Mouse (Mus musculus) intestine, embryonic 16.5 days (tissue): ENCODE data around the gene Macc1. TPM values are rescaled to one million over a fixed set of nuclear protein-coding genes. Genes with fewer than 3 reads are reported as not detected.

ENCODE experiments used
- ATAC-seq: fragments of 200-750 bp; cut with Nextera tagmentation; 2 replicates; pipeline ENCODE4 v1.8.0; 2017; ENCODE audit warnings: moderate TSS enrichment, moderate library complexity
- H3K27ac ChIP-seq: fragments of 300-500 bp; sonication (generic); 2 replicates; pipeline ENCODE4 v1.5.1; 2014; ENCODE audit warnings: mild to moderate bottlenecking, low read length
- H3K27me3 ChIP-seq: fragments of 300-500 bp; sonication (generic); replicated peaks from 2 replicates; pipeline ENCODE4 v1.6.1; 2014; ENCODE audit warnings: low read length, control low read depth, mixed read lengths; ENCODE audit not compliant: control insufficient read depth, insufficient read depth
- H3K36me3 ChIP-seq: fragments of 300-500 bp; sonication (generic); 2 replicates; pipeline ENCODE4 v1.6.1; 2014; ENCODE audit warnings: low read length, control low read depth; ENCODE audit not compliant: control insufficient read depth, insufficient read depth
- H3K4me1 ChIP-seq: fragments of 300-500 bp; sonication (generic); 2 replicates; pipeline ENCODE4 v1.6.1; 2014; ENCODE audit warnings: low read length, control low read depth, mixed read lengths; ENCODE audit not compliant: control insufficient read depth, insufficient read depth
- H3K4me2 ChIP-seq: fragments of 300-500 bp; sonication (generic); 2 replicates; pipeline ENCODE4 v1.6.1; 2014; ENCODE audit warnings: low read depth, low read length, control low read depth
- H3K4me3 ChIP-seq: fragments of 300-500 bp; sonication (generic); 2 replicates; pipeline ENCODE4 v1.5.1; 2014; ENCODE audit warnings: mild to moderate bottlenecking, low read length
- H3K9ac ChIP-seq: fragments of 300-500 bp; sonication (generic); 2 replicates; pipeline ENCODE4 v1.6.1; 2014; ENCODE audit warnings: low read depth, low read length
- H3K9me3 ChIP-seq: fragments of 300-500 bp; sonication (generic); 2 replicates; pipeline ENCODE4 v1.6.1; 2016; ENCODE audit warnings: low read length, control low read depth; ENCODE audit not compliant: control insufficient read depth
- WGBS: fragments of 180-500 bp; shearing (Covaris S2); extraction: QIAGEN DNeasy Blood & Tissue Kit; methylation state at CpG from one replicate; pipeline ENCODE4 v1.1.7; 2014; 5-methylcytosine and 5-hydroxymethylcytosine counted together
- polyA plus RNA-seq: library from polyadenylated mRNA; unstranded; fragments of >200 nt; fragmentation: Nextera tagmentation; extraction: Ambion mirVana; gene quantifications from 2 replicates; pipeline ENCODE4 v1.2.1, GENCODE M21; 2015

Macc1 gene
- polyA plus RNA-seq, 1 experiment from 2014 or later: 1.9 TPM

DNA sequence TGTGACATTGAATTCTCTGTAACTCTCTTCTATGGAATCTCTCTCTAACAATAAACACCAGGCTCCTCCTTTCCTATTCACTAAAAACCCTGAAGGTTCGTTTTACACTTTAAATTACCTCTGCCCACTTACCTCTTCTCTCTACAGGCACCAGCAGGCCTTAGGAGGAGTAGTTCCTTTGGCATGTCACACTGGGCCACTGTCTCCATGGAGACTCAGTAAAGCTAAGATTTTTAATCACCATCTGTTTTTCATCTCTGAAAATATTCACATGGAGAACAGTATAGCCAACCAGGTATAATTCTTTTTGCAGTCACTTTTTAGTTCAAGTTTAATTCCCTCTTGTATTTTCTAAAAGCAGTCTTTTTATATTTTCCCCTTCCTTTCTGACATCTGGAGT lies 140.0 kb downstream of the Macc1 start:
- H3K36me3 ChIP-seq: no peaks in the 10 kb centered on the region
- no peak overlapping the region for H3K4me3 ChIP-seq
- no peak overlapping the region for H3K27ac ChIP-seq
- H3K27me3 ChIP-seq: no peaks in the 10 kb centered on the region
- H3K4me1 ChIP-seq: no peaks in the 10 kb centered on the region
- WGBS: 26% methylated on average over 1 of the region's 1 CpGs
- H3K9ac ChIP-seq: no peak overlapping the region
- no peaks in the 10 kb centered on the region for H3K9me3 ChIP-seq
- ATAC-seq: no peak
- H3K4me2 ChIP-seq: no peak overlapping the region

DNA sequence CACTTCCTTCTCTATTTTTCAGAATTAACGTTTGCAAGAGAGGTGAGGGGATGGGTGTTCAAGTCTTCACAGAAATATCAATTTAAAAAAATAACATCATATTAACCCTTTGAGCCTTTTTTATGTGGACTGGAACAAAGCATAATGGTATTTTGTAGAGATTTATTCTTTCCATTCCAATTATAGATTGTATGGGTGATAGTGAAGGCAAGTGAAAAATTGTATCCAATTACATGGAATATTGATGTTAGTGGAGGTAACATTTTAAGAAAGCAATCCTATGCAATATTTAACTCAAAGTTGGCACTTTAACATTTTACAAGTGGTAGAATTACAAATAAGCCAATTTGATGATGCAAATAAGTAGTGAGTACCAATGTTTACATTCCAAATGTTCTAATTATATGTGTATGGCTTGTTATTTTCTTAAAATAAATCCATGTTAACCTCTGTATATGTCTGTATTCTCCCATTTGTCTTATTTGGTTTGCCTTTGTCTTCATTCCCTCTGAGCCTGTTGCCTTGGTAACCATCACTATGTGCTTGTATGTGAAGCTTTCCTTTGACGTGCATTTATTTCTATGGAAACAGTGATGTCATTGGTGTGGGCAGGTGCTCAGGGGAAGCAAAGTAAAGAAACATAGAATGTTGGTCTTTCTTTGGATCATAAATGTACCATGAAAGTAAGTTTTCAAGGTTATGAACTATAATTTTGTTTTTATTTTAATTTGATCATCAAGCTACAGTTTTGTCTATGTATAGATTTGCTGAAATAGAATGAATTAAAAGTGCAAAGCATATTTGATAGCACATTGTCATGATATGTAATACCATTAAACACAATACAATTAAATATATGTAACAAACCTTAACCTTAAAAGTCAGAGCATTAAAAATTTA lies 150.2 kb downstream of the Macc1 start:
- 48% methylated on average over 2 of the region's 2 CpGs for WGBS

DNA sequence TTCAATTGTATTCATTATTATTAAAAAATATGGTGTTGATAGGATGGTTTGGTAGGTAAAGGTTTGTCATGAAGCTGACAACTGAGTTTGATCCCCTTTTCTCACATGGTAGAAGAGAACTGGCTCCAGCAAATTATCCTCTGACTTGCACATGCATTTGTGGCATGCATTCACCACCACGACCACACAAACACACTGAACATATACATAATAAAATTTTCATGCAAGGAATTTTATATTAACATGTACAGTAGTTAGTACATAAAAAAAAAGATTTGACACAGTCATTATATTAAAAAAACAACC lies 150.8 kb downstream of the Macc1 start:
- Histone ChIP-seq H3K4me3 (no peak overlapping the region), H3K9ac (no peak overlapping the region), H3K27me3 (no peaks in the 10 kb centered on the region), H3K9me3 (no peaks in the 10 kb centered on the region), H3K36me3 (no peaks in the 10 kb centered on the region), H3K4me2 (no peak overlapping the region), H3K27ac (no peak overlapping the region), H3K4me1 (no peaks in the 10 kb centered on the region)
- no peak for ATAC-seq
- WGBS: 59% methylated on average over 1 of the region's 1 CpGs

More for the DNA sequence above, 150.2 kb downstream of the Macc1 start:
- H3K9ac ChIP-seq: no peak overlapping the region
- no peak overlapping the region for H3K27ac ChIP-seq
- no peaks in the 10 kb centered on the region for H3K9me3 ChIP-seq
- no peak for ATAC-seq
- no peaks in the 10 kb centered on the region for H3K36me3 ChIP-seq
- no peak overlapping the region for H3K4me2 ChIP-seq
- H3K27me3 ChIP-seq: no peaks in the 10 kb centered on the region
- H3K4me1 ChIP-seq: no peaks in the 10 kb centered on the region
- no peak overlapping the region for H3K4me3 ChIP-seq

DNA sequence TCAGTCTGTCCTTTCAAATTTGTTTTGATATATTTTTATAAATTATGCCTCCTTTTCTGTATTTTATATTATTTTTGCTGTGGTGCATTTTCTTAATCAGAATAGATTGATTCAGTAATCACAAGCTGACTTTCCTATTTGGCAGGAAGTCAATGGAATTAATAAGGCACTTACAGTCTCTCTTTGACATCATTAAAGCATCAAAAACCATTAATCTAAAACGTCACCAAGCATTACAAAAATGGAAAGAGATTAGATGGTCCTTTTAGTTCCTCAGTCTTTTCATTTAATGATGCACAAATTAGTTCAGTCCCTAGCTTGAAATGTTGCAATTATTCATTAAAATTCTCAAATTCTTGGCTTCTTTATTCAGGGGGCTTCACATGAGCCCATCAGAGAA lies 153.6 kb downstream of the Macc1 start:
- no peak overlapping the region for H3K4me3 ChIP-seq
- no peak overlapping the region for H3K9ac ChIP-seq
- no peaks in the 10 kb centered on the region for H3K9me3 ChIP-seq
- 59% methylated on average over 1 of the region's 1 CpGs for whole genome bisulfite sequencing
- no peak for ATAC-seq
- H3K27ac ChIP-seq: no peak overlapping the region
- no peaks in the 10 kb centered on the region for H3K36me3 ChIP-seq
- H3K4me2 ChIP-seq: no peak overlapping the region
- H3K4me1 ChIP-seq: no peaks in the 10 kb centered on the region
- no peaks in the 10 kb centered on the region for H3K27me3 ChIP-seq

DNA sequence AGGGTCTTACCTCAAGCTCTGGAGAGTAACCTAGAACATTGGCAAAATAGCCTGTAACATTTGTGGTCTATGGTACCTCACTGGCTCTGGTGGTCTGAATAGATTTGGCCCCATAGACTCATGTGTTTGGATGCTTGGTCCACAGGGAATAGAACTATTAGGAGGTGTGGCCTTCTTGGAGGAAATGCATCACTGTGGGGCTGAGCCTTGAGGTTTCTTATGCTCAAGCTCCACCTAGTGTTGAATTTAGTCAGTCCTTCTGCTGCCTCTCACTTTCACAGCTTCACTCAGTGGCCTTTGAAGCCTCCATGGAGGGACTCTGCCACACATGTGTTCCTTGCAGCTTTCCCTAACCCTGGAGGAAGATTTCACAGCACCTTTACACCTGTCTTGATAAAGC lies 156.2 kb downstream of the Macc1 start:
- Histone ChIP-seq H3K9me3 (no peaks in the 10 kb centered on the region), H3K27me3 (no peaks in the 10 kb centered on the region), H3K4me3 (no peak overlapping the region), H3K9ac (no peak overlapping the region), H3K4me2 (no peak overlapping the region), H3K36me3 (no peaks in the 10 kb centered on the region), H3K4me1 (no peaks in the 10 kb centered on the region), H3K27ac (no peak overlapping the region)
- ATAC-seq: no peak

DNA sequence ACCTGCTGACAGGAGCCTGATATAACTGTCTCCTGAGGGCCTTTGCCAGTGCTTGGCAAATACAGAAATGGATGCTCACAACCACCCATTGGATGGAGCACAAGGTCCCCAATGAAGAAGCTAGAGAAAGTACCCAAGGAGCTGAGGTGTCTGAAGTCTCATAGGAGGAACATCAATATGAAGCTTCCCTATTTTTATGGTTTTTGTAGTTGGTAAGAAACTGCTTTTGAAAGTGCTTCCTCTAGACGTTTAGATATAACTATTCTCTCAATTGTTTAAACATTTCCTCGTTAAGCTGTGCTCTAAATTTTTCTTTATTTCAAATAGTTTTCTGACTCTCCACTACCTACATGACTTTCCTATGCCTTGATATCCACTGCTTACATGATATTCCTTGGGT lies 169.2 kb downstream of the Macc1 start:
- WGBS: 67% methylated on average over 2 of the region's 2 CpGs
- H3K9ac ChIP-seq: no peak overlapping the region
- H3K4me1 ChIP-seq: no peaks in the 10 kb centered on the region
- no peaks in the 10 kb centered on the region for H3K27me3 ChIP-seq
- H3K9me3 ChIP-seq: no peaks in the 10 kb centered on the region
- no peaks in the 10 kb centered on the region for H3K36me3 ChIP-seq
- no peak overlapping the region for H3K4me2 ChIP-seq
- no peak overlapping the region for H3K27ac ChIP-seq
- no peak overlapping the region for H3K4me3 ChIP-seq
- ATAC-seq: no peak

DNA sequence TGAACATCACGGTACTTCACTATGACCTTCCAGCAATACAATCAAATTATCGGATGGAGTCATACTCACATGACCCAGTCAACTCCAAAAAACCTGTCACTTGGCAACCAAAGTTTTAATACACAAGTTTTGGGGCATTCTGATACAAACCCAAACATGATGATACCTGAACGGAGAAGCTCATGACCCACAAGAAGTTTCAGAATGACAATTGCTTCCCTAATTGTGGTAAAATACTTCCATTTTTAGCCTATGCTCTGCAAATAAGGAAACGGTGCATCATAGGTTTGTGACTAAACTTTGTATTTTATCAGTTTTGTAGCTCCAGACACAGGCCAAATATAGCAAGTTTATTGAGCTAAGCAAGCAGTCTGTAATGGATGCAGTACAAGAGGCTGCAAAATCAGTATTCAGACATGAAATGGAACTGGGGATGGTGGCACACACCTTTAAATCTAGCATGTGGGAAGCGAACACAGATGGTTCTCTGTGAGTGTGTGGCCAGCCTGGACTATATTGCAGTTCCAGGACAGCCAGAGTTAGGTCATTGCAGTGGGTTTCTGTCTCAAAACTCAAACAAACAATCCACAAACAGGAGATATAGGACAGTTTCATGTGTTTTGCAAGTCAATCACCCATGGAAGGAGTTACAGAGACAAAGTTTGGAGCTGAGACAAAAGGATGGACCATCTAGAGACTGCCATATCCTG lies 170.0 kb downstream of the Macc1 start:
- H3K4me2 ChIP-seq: no peak overlapping the region
- H3K9ac ChIP-seq: no peak overlapping the region
- H3K4me3 ChIP-seq: no peak overlapping the region
- H3K9me3 ChIP-seq: no peaks in the 10 kb centered on the region
- H3K27ac ChIP-seq: no peak overlapping the region
- ATAC-seq: no peak
- H3K27me3 ChIP-seq: no peaks in the 10 kb centered on the region
- H3K36me3 ChIP-seq: no peaks in the 10 kb centered on the region
- no peaks in the 10 kb centered on the region for H3K4me1 ChIP-seq
- WGBS: 86% methylated on average over 5 of the region's 5 CpGs

DNA sequence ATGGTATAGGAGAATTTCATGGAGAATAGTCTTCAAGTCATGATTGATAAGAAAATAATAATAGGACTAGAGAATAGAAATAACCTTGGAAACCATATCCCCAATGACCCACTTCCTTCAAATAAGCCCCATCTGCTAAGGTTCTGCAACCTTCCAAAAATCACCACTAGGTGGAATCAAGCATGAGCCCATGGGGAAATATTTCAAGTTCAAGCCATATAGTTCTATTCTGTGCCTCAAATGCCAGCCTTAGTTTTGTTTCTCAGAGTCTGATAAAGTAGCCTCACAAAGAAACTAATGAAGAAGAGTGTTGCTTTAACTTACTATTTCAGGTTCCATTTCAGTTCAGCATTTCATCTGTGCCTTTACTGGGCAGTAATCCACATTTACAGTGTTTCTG lies 197.1 kb downstream of the Macc1 start:
- Histone ChIP-seq H3K4me2 (no peak overlapping the region), H3K4me1 (no peaks in the 10 kb centered on the region), H3K36me3 (no peaks in the 10 kb centered on the region), H3K4me3 (no peak overlapping the region), H3K27me3 (no peaks in the 10 kb centered on the region), H3K9me3 (no peaks in the 10 kb centered on the region), H3K27ac (no peak overlapping the region), H3K9ac (no peak overlapping the region)
- no peak for ATAC-seq
